Mouse (Mus musculus) MEL (cell line): ENCODE measurements at regions not wholly inside any gene's neighbourhood (a gene's known extent, or its start where the extent isn't known, plus 50 kb on each side); places are given as distances from the start of the nearest gene placed in this dataset.

Source experiments
- DNase-seq: peaks from one replicate; pipeline ENCODE4 v3.0.0; 2011; ENCODE audit warnings: low read depth, low spot score
- H3K27ac ChIP-seq: 2 replicates; pipeline ENCODE4 v1.5.1; 2012; ENCODE audit warnings: low read depth, mild to moderate bottlenecking, control low read depth, low read length, moderate library complexity; ENCODE audit not compliant: control insufficient read depth
- H3K27me3 ChIP-seq, 2 experiments: fragments of 150-350 bp in 1 of 2; sonication (generic) in 1 of 2; 2 replicates each; pipeline ENCODE4 v1.6.1; 2012; ENCODE audit warnings: low read length in 2 of 2, mild to moderate bottlenecking in 2 of 2, improper control_type of control experiment in 1 of 2, moderate library complexity in 1 of 2; ENCODE audit not compliant: insufficient read depth in 2 of 2, control insufficient read depth in 1 of 2
- H3K36me3 ChIP-seq, 2 experiments: 2 replicates each; pipeline ENCODE4 v1.6.1; 2012 to 2014; ENCODE audit warnings: low read length in 2 of 2, improper control_type of control experiment in 1 of 2, inconsistent platforms in 1 of 2, mild to moderate bottlenecking in 1 of 2; ENCODE audit not compliant: insufficient read depth in 2 of 2, control insufficient read depth in 1 of 2
- H3K4me1 ChIP-seq, 2 experiments: fragments of 150-350 bp in 1 of 2; sonication (generic) in 1 of 2; 2 replicates each; pipeline ENCODE4 v1.6.1; 2012; ENCODE audit warnings: low read length in 2 of 2, improper control_type of control experiment in 1 of 2, mild to moderate bottlenecking in 1 of 2; ENCODE audit not compliant: insufficient read depth in 2 of 2, control insufficient read depth in 1 of 2
- H3K4me3 ChIP-seq, 2 experiments: fragments of 150-350 bp in 1 of 2; sonication (generic) in 1 of 2; 2 replicates each; pipeline ENCODE4 v1.5.1; 2012; ENCODE audit warnings: low read depth in 2 of 2, low read length in 2 of 2, mild to moderate bottlenecking in 2 of 2, moderate library complexity in 2 of 2, control low read depth in 1 of 2, improper control_type of control experiment in 1 of 2; ENCODE audit not compliant: control insufficient read depth in 1 of 2, insufficient read depth in 1 of 2
- H3K79me2 ChIP-seq: 2 replicates; pipeline ENCODE4 v1.6.1; 2012; ENCODE audit warnings: mild to moderate bottlenecking, low read length, moderate library complexity; ENCODE audit not compliant: control insufficient read depth, poor library complexity, insufficient read depth
- H3K9ac ChIP-seq: 2 replicates; pipeline ENCODE4 v1.6.1; 2012; ENCODE audit warnings: low read depth, mild to moderate bottlenecking, control low read depth, low read length, moderate library complexity; ENCODE audit not compliant: control insufficient read depth, poor library complexity, severe bottlenecking
- H3K9me3 ChIP-seq: fragments of 150-350 bp; sonication (generic); replicated peaks from 2 replicates; pipeline ENCODE4 v1.6.1; 2012; ENCODE audit warnings: mild to moderate bottlenecking, low read length, improper control_type of control experiment, moderate library complexity; ENCODE audit not compliant: insufficient read depth
- CHD2 ChIP-seq: IDR thresholded peaks from 2 replicates; pipeline ENCODE4 v1.6.1; 2011; ENCODE audit warnings: low read length, improper control_type of control experiment
- CTCF ChIP-seq, 3 experiments: IDR thresholded peaks in 2 of 3; conservative IDR thresholded peaks in 1 of 3; 2 replicates each; pipeline ENCODE4 v1.5.1; 2011 to 2012; ENCODE audit warnings: low read length in 3 of 3, low read depth in 2 of 3, mild to moderate bottlenecking in 2 of 3, improper control_type of control experiment in 1 of 3, inconsistent platforms in 1 of 3, mixed read lengths in 1 of 3, moderate library complexity in 1 of 3; ENCODE audit not compliant: control insufficient read depth in 1 of 3, insufficient read depth in 1 of 3, poor library complexity in 1 of 3, severe bottlenecking in 1 of 3
- ELF1 ChIP-seq: IDR thresholded peaks from 2 replicates; pipeline ENCODE4 v1.6.1; 2014; ENCODE audit warnings: low read depth, mild to moderate bottlenecking, inconsistent platforms, low read length, improper control_type of control experiment, moderate library complexity
- KAT2A ChIP-seq: conservative IDR thresholded peaks from 2 replicates; pipeline ENCODE4 v1.6.1; 2012; ENCODE audit warnings: low read depth, low read length, improper control_type of control experiment, inconsistent platforms
- MEF2A ChIP-seq: IDR thresholded peaks from 2 replicates; pipeline ENCODE4 v1.6.1; 2014; ENCODE audit warnings: low read depth, mild to moderate bottlenecking, inconsistent platforms, low read length, improper control_type of control experiment; ENCODE audit not compliant: poor library complexity, insufficient replicate concordance, severe bottlenecking; ENCODE audit errors: extremely low read depth
- MXI1 ChIP-seq: IDR thresholded peaks from 2 replicates; pipeline ENCODE4 v1.6.1; 2011; ENCODE audit warnings: mild to moderate bottlenecking, low read depth, low read length, improper control_type of control experiment
- POLR2A ChIP-seq, 2 experiments: IDR thresholded peaks; 2 replicates each; pipeline ENCODE4 v1.6.1; 2011 to 2012; ENCODE audit warnings: low read length in 2 of 2, mild to moderate bottlenecking in 2 of 2, control low read depth in 1 of 2, improper control_type of control experiment in 1 of 2, low read depth in 1 of 2, moderate library complexity in 1 of 2; ENCODE audit not compliant: control insufficient read depth in 1 of 2, insufficient read depth in 1 of 2, poor library complexity in 1 of 2
- RAD21 ChIP-seq: IDR thresholded peaks from 2 replicates; pipeline ENCODE4 v1.6.1; 2011; ENCODE audit warnings: mild to moderate bottlenecking, low read depth, low read length, improper control_type of control experiment
- SIN3A ChIP-seq: IDR thresholded peaks from 2 replicates; pipeline ENCODE4 v1.6.1; 2012; ENCODE audit warnings: low read length, improper control_type of control experiment, inconsistent platforms
- SMC3 ChIP-seq: IDR thresholded peaks from 2 replicates; pipeline ENCODE4 v1.6.1; 2011; ENCODE audit warnings: low read depth, low read length, improper control_type of control experiment
- TBP ChIP-seq: IDR thresholded peaks from 2 replicates; pipeline ENCODE4 v1.8.0; 2011; ENCODE audit warnings: low read depth, low read length, improper control_type of control experiment
- TCF12 ChIP-seq: IDR thresholded peaks from 2 replicates; pipeline ENCODE4 v1.6.1; 2014; ENCODE audit warnings: low read depth, mild to moderate bottlenecking, inconsistent platforms, low read length, improper control_type of control experiment, moderate library complexity
- USF1 ChIP-seq: IDR thresholded peaks from 2 replicates; pipeline ENCODE4 v1.6.1; 2014; ENCODE audit warnings: low read depth, mild to moderate bottlenecking, inconsistent platforms, low read length, improper control_type of control experiment, moderate library complexity
- ZC3H11A ChIP-seq: IDR thresholded peaks from 2 replicates; pipeline ENCODE4 v1.6.1; 2012; ENCODE audit warnings: low read depth, mild to moderate bottlenecking, inconsistent platforms, low read length, improper control_type of control experiment
- ZMIZ1 ChIP-seq: IDR thresholded peaks from 2 replicates; pipeline ENCODE4 v1.6.1; 2012; ENCODE audit warnings: low read depth, mild to moderate bottlenecking, inconsistent platforms, low read length, improper control_type of control experiment, moderate library complexity

DNA sequence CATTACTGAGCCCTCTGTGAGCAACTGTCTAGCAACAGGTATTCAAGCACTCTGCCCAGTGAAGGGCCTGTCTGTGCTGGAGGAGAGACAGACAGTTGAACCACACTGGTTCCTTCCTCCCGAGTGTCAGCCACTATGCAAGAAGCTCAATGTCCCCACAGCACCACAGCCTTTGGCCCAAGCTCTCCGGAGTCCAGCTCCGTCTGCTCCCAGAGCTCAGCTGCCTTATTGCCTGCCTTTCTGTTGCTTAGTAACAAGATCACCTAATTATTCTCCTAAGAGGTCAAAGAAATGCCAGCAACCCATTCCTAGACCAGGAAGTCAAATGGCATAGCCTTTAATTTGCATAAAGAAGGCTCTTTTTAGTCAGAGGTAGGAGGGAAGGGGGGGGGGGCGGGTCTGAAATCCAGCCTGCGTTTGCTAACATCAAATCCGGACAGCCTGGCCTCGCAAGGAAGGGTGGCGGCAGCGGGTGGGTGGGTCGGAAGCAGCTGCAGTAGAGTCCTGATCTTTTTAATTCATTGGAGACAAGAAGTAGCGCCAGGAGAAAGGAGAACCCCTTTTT lies 64.0 kb upstream of the Bace2 start:
- no peak for DNase-seq
- Histone ChIP-seq H3K9ac (no peak overlapping the region), H3K27ac (no peak overlapping the region), H3K79me2 (no peaks in the 10 kb centered on the region), H3K27me3 (no peaks in the 10 kb centered on the region), H3K4me3 (no peak overlapping the region)
- no peak for TF ChIP-seq ELF1
- no peak for TF ChIP-seq POLR2A (IDR thresholded peaks at IDR 0.05; ENCODE audit: control insufficient read depth in 1 of 2, insufficient read depth in 1 of 2, low read depth in 1 of 2, low read length in 2 of 2, poor library complexity in 1 of 2)
- no peak for TF ChIP-seq KAT2A
- TF ChIP-seq, all 39 proteins: peak for 0
- H3K9me3 ChIP-seq: no peaks in the 10 kb centered on the region
- H3K4me1 ChIP-seq: no peaks in the 10 kb centered on the region
- H3K36me3 ChIP-seq: no peaks in the 10 kb centered on the region

DNA sequence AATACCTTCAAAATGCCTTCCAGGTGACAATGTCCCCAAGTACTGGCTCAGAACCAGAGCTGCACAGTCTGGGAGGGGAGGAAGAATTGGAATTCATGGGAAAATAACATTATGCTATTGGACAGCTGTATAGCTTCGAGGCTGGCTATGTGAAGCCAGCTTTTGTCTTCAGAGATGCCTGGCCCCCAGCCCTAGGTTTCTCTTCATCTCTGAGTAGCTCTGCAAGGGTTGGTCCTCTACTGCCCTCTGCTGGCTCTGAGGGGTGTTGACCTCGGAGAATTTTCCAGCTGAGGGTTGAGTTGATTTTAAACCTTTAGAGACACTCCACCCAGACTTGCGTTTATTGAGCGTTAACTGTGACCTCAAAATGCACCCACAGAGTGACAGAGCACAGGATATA lies 63.3 kb upstream of the Bace2 start:
- peak; percentile 59 for DNase-seq
- H3K4me3 ChIP-seq: no peak overlapping the region

DNA sequence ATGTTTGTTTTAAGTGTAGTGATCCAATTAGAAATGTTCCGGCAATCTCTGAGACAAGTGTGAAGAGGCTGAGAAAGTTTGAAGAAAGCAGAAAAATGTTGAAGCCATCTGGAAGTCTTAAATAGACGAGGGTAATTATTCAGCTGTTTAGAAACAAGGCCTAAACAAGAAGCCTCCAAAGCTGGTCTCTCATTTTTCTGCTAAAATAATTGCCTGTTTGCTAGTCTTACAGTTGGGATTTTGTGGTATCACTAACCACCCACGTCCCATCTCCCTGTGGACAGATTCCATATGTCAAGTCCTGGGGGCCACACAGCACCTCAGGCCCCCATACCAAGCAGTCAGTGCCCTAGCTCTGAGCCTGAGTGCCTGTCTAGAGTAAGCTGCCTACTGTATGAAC lies 59.4 kb upstream of the Bace2 start:
- no peaks in the 10 kb centered on the region for H3K36me3 ChIP-seq
- no peak overlapping the region for H3K27ac ChIP-seq
- DNase-seq: no peak
- no peak overlapping the region for H3K9ac ChIP-seq
- no peak overlapping the region for H3K4me3 ChIP-seq
- H3K9me3 ChIP-seq: no peaks in the 10 kb centered on the region
- H3K4me1 ChIP-seq: no peaks in the 10 kb centered on the region
- peaks cover 0 to 2% of the 10 kb centered on the region in 2 experiments; a peak in 1 of 4 replicates for H3K27me3 ChIP-seq
- H3K79me2 ChIP-seq: no peaks in the 10 kb centered on the region
- no peak for TF ChIP-seq MXI1
- no peak for TF ChIP-seq TBP
- no peak for TF ChIP-seq POLR2A (IDR thresholded peaks at IDR 0.05; ENCODE audit: control insufficient read depth in 1 of 2, insufficient read depth in 1 of 2, low read depth in 1 of 2, low read length in 2 of 2, poor library complexity in 1 of 2)
- TF ChIP-seq TCF12: no peak
- no peak for TF ChIP-seq MEF2A
- TF ChIP-seq SIN3A: no peak
- TF ChIP-seq USF1: no peak
- TF ChIP-seq KAT2A: no peak
- TF ChIP-seq CHD2: no peak

More for the DNA sequence above, 63.3 kb upstream of the Bace2 start:
- peak; percentile 81 to 87 (median 82) for TF ChIP-seq CTCF (IDR thresholded peaks at IDR 0.05 in 2 of 3, conservative IDR thresholded peaks at IDR 0.05 in 1 of 3; ENCODE audit: control insufficient read depth in 1 of 3, insufficient read depth in 1 of 3, low read depth in 2 of 3, low read length in 3 of 3, poor library complexity in 1 of 3, severe bottlenecking in 1 of 3)
- no peak for TF ChIP-seq MXI1
- TF ChIP-seq ZMIZ1: no peak
- TF ChIP-seq RAD21: peak; percentile 86
- peak; percentile 85 for TF ChIP-seq SMC3
- no peak for TF ChIP-seq CHD2
- peak; percentile 67 for TF ChIP-seq ZC3H11A
- Histone ChIP-seq H3K79me2 (no peaks in the 10 kb centered on the region), H3K27me3 (no peaks in the 10 kb centered on the region), H3K36me3 (no peaks in the 10 kb centered on the region), H3K4me1 (no peaks in the 10 kb centered on the region), H3K9me3 (no peaks in the 10 kb centered on the region), H3K27ac (no peak overlapping the region), H3K9ac (no peak overlapping the region)
